Mouse (Mus musculus): ENCODE data around the gene Rtl9. TPM values are rescaled to one million over a fixed set of nuclear protein-coding genes. Genes with fewer than 3 reads are reported as not detected.

The Rtl9 gene
- polyA plus RNA-seq, 2 experiments from 2014 or later, result not detected

Other genes starting within 250 kb of the Rtl9 start
- 1 to 10 TPM; 6.4 to 9.2 TPM for gene Ammecr1, start 132.9 kb upstream of the Rtl9 start, polyA plus RNA-seq (2017; shearing (Covaris generic))